Mouse (Mus musculus): Measurements from ENCODE around the gene Cst13. TPM values are rescaled to one million over a fixed set of nuclear protein-coding genes. Genes with fewer than 3 reads are reported as not detected.
A peak's percentile ranks its signal among the peaks of the same experiment; 100 is the strongest.

Cst13 gene
- polyA plus RNA-seq, 1 experiment from 2014 or later, result not detected

GRCm38 (mm10) chr2:148870526-148870925, 50.6 kb downstream of the Cst13 start:
- H3K4me3 ChIP-seq (ENCODE audit: low read depth, low read length), result no peak overlapping the region

GRCm38 (mm10) chr2:148872860-148873259, 53.0 kb downstream of the Cst13 start:
- no peak overlapping the region for H3K27ac ChIP-seq (ENCODE audit: low read depth, low read length)
- H3K9ac ChIP-seq (replicated peaks; ENCODE audit: low read depth, low read length), result no peak overlapping the region
- H3K36me3 ChIP-seq (ENCODE audit: control insufficient read depth, insufficient read depth, low read length), result 0 out of 2 replicates have a peak, but pooled peaks cover 4% of the 10 kb centered on the region
- H3K4me3 ChIP-seq (ENCODE audit: low read depth, low read length), result peak overlapping the region; percentile 81; the same call in 1 of the 2 replicates
- 88% methylated on average over 4 of the region's 4 CpGs for WGBS
- no peak for ATAC-seq (ENCODE audit: low read depth)
- peaks cover 16% of the 10 kb centered on the region for H3K4me1 ChIP-seq (ENCODE audit: control insufficient read depth, insufficient read depth, low read length)
- peak overlapping the region; percentile 72 for H3K4me2 ChIP-seq (ENCODE audit: low read depth, low read length)
- no peaks in the 10 kb centered on the region for H3K9me3 ChIP-seq (ENCODE audit: control insufficient read depth, low read length)
- H3K27me3 ChIP-seq (ENCODE audit: control insufficient read depth, insufficient read depth, low read length), result no peaks in the 10 kb centered on the region

More at GRCm38 (mm10) chr2:148870526-148870925, 50.6 kb downstream of the Cst13 start:
- H3K9ac ChIP-seq (replicated peaks; ENCODE audit: low read depth, low read length), result no peak overlapping the region
- no peaks in the 10 kb centered on the region for H3K27me3 ChIP-seq (ENCODE audit: control insufficient read depth, insufficient read depth, low read length)
- H3K9me3 ChIP-seq (ENCODE audit: control insufficient read depth, low read length), result no peaks in the 10 kb centered on the region
- no peak overlapping the region for H3K4me2 ChIP-seq (ENCODE audit: low read depth, low read length)
- H3K4me1 ChIP-seq (ENCODE audit: control insufficient read depth, insufficient read depth, low read length), result peaks cover 16% of the 10 kb centered on the region
- H3K27ac ChIP-seq (ENCODE audit: low read depth, low read length), result no peak overlapping the region
- no peak for ATAC-seq (ENCODE audit: low read depth)
- 0 out of 2 replicates have a peak, but pooled peaks cover 4% of the 10 kb centered on the region for H3K36me3 ChIP-seq (ENCODE audit: control insufficient read depth, insufficient read depth, low read length)
- WGBS, result 92% methylated on average over 3 of the region's 3 CpGs

- Histone ChIP-seq H3K4me1 (ENCODE audit: control insufficient read depth, insufficient read depth, low read length) (peaks cover 16% of the 10 kb centered on the region), H3K9me3 (ENCODE audit: control insufficient read depth, low read length) (no peaks in the 10 kb centered on the region), H3K27ac (ENCODE audit: low read depth, low read length) (no peak overlapping the region), H3K4me2 (ENCODE audit: low read depth, low read length) (peak overlapping the region; percentile 72), H3K27me3 (ENCODE audit: control insufficient read depth, insufficient read depth, low read length) (no peaks in the 10 kb centered on the region), H3K4me3 (ENCODE audit: low read depth, low read length) (peak overlapping the region; percentile 81), H3K9ac (replicated peaks; ENCODE audit: low read depth, low read length) (peak overlapping the region; percentile 84), H3K36me3 (ENCODE audit: control insufficient read depth, insufficient read depth, low read length) (0 out of 2 replicates have a peak, but pooled peaks cover 4% of the 10 kb centered on the region)
- WGBS, result 62% methylated on average over 3 of the region's 3 CpGs
- ATAC-seq (ENCODE audit: low read depth), result no peak
Measured at GRCm38 (mm10) chr2:148874224-148874616, 54.3 kb downstream of the Cst13 start.

GRCm38 (mm10) chr2:148874617-148875334, 54.9 kb downstream of the Cst13 start:
- Histone ChIP-seq H3K9ac (replicated peaks; ENCODE audit: low read depth, low read length) (peak overlapping the region; percentile 84), H3K4me1 (ENCODE audit: control insufficient read depth, insufficient read depth, low read length) (peaks cover 16% of the 10 kb centered on the region), H3K27me3 (ENCODE audit: control insufficient read depth, insufficient read depth, low read length) (no peaks in the 10 kb centered on the region), H3K36me3 (ENCODE audit: control insufficient read depth, insufficient read depth, low read length) (0 out of 2 replicates have a peak, but pooled peaks cover 4% of the 10 kb centered on the region), H3K27ac (ENCODE audit: low read depth, low read length) (peak overlapping the region; percentile 76), H3K9me3 (ENCODE audit: control insufficient read depth, low read length) (no peaks in the 10 kb centered on the region), H3K4me2 (ENCODE audit: low read depth, low read length) (peak overlapping the region; percentile 72), H3K4me3 (ENCODE audit: low read depth, low read length) (peak overlapping the region; percentile 81)
- ATAC-seq (ENCODE audit: low read depth), result peak; percentile 78
- 2% methylated on average over 34 of the region's 34 CpGs for WGBS

GRCm38 (mm10) chr2:148875335-148875811, 55.5 kb downstream of the Cst13 start, which contains the start of gene Cst3:
Cst3 (minus strand) TSS chr2:148875692.
- H3K4me1 ChIP-seq (ENCODE audit: control insufficient read depth, insufficient read depth, low read length), result peaks cover 16% of the 10 kb centered on the region
- peak; percentile 95 for ATAC-seq (ENCODE audit: low read depth)
- 0 out of 2 replicates have a peak, but pooled peaks cover 4% of the 10 kb centered on the region for H3K36me3 ChIP-seq (ENCODE audit: control insufficient read depth, insufficient read depth, low read length)
- peak within 1 kb of the TSS; percentile 72 for H3K4me2 ChIP-seq (ENCODE audit: low read depth, low read length)
- H3K27ac ChIP-seq (ENCODE audit: low read depth, low read length), result peak within 1 kb of the TSS; percentile 76
- no peaks in the 10 kb centered on the region for H3K9me3 ChIP-seq (ENCODE audit: control insufficient read depth, low read length)
- H3K27me3 ChIP-seq (ENCODE audit: control insufficient read depth, insufficient read depth, low read length), result no peaks in the 10 kb centered on the region
- WGBS, result 1% methylated on average over 19 of the region's 19 CpGs
- H3K4me3 ChIP-seq (ENCODE audit: low read depth, low read length), result peak within 1 kb of the TSS; percentile 81
- H3K9ac ChIP-seq (replicated peaks; ENCODE audit: low read depth, low read length), result peak within 1 kb of the TSS; percentile 84

- peaks cover 16% of the 10 kb centered on the region for H3K4me1 ChIP-seq (ENCODE audit: control insufficient read depth, insufficient read depth, low read length)
- ATAC-seq (ENCODE audit: low read depth), result no peak
- no peaks in the 10 kb centered on the region for H3K36me3 ChIP-seq (ENCODE audit: control insufficient read depth, insufficient read depth, low read length)
- H3K27me3 ChIP-seq (ENCODE audit: control insufficient read depth, insufficient read depth, low read length), result no peaks in the 10 kb centered on the region
- no peaks in the 10 kb centered on the region for H3K9me3 ChIP-seq (ENCODE audit: control insufficient read depth, low read length)
- H3K4me3 ChIP-seq (ENCODE audit: low read depth, low read length), result no peak overlapping the region
- H3K9ac ChIP-seq (replicated peaks; ENCODE audit: low read depth, low read length), result no peak overlapping the region
- H3K4me2 ChIP-seq (ENCODE audit: low read depth, low read length), result no peak overlapping the region
- H3K27ac ChIP-seq (ENCODE audit: low read depth, low read length), result no peak overlapping the region
- WGBS, result 60% methylated on average over 3 of the region's 3 CpGs
Measured at GRCm38 (mm10) chr2:148877016-148877770, 57.3 kb downstream of the Cst13 start.

GRCm38 (mm10) chr2:148878641-148879130, 58.8 kb downstream of the Cst13 start:
- Histone ChIP-seq H3K9ac (replicated peaks; ENCODE audit: low read depth, low read length) (no peak overlapping the region), H3K27ac (ENCODE audit: low read depth, low read length) (no peak overlapping the region), H3K4me2 (ENCODE audit: low read depth, low read length) (no peak overlapping the region), H3K36me3 (ENCODE audit: control insufficient read depth, insufficient read depth, low read length) (no peaks in the 10 kb centered on the region), H3K9me3 (ENCODE audit: control insufficient read depth, low read length) (no peaks in the 10 kb centered on the region), H3K27me3 (ENCODE audit: control insufficient read depth, insufficient read depth, low read length) (no peaks in the 10 kb centered on the region), H3K4me1 (ENCODE audit: control insufficient read depth, insufficient read depth, low read length) (peaks cover 8% of the 10 kb centered on the region), H3K4me3 (ENCODE audit: low read depth, low read length) (no peak overlapping the region)
- 22% methylated on average over 2 of the region's 2 CpGs for WGBS
- no peak for ATAC-seq (ENCODE audit: low read depth)

GRCm38 (mm10) chr2:148879199-148879598, 59.3 kb downstream of the Cst13 start:
- Histone ChIP-seq H3K9me3 (ENCODE audit: control insufficient read depth, low read length) (no peaks in the 10 kb centered on the region), H3K9ac (replicated peaks; ENCODE audit: low read depth, low read length) (no peak overlapping the region), H3K27ac (ENCODE audit: low read depth, low read length) (no peak overlapping the region), H3K36me3 (ENCODE audit: control insufficient read depth, insufficient read depth, low read length) (no peaks in the 10 kb centered on the region), H3K4me3 (ENCODE audit: low read depth, low read length) (no peak overlapping the region), H3K27me3 (ENCODE audit: control insufficient read depth, insufficient read depth, low read length) (no peaks in the 10 kb centered on the region), H3K4me1 (ENCODE audit: control insufficient read depth, insufficient read depth, low read length) (peaks cover 3% of the 10 kb centered on the region), H3K4me2 (ENCODE audit: low read depth, low read length) (no peak overlapping the region)
- WGBS, result 59% methylated on average over 1 of the region's 1 CpGs
- no peak for ATAC-seq (ENCODE audit: low read depth)
